Mouse (Mus musculus) heart, embryonic 15.5 days (tissue): ENCODE measurements around the gene Zbtb42. TPM values are rescaled to one million over a fixed set of nuclear protein-coding genes. Genes with fewer than 3 reads are reported as not detected.

Experiments
- ATAC-seq: fragments of 200-750 bp; cut with Nextera tagmentation; replicated peaks from 2 replicates; pipeline ENCODE4 v1.8.0; 2017; ENCODE audit warnings: low read depth, moderate TSS enrichment; ENCODE audit not compliant: insufficient number of reproducible peaks, insufficient read depth, low FRiP score
- H3K27ac ChIP-seq: fragments of 300-500 bp; sonication (generic); 2 replicates; pipeline ENCODE4 v1.5.1; 2015; ENCODE audit warnings: mild to moderate bottlenecking, inconsistent platforms
- H3K27me3 ChIP-seq: fragments of 300-500 bp; sonication (generic); 2 replicates; pipeline ENCODE4 v1.6.1; 2015; ENCODE audit warnings: inconsistent platforms
- H3K36me3 ChIP-seq: fragments of 300-500 bp; sonication (generic); 2 replicates; pipeline ENCODE4 v1.6.1; 2015; ENCODE audit warnings: mild to moderate bottlenecking, inconsistent platforms
- H3K4me1 ChIP-seq: fragments of 300-500 bp; sonication (generic); replicated peaks from 2 replicates; pipeline ENCODE4 v1.6.1; 2015; ENCODE audit warnings: inconsistent platforms
- H3K4me2 ChIP-seq: fragments of 300-500 bp; sonication (generic); 2 replicates; pipeline ENCODE4 v1.6.1; 2015; ENCODE audit warnings: inconsistent platforms, mild to moderate bottlenecking, moderate library complexity
- H3K4me3 ChIP-seq: fragments of 300-500 bp; sonication (generic); 2 replicates; pipeline ENCODE4 v1.5.1; 2015; ENCODE audit warnings: mild to moderate bottlenecking, inconsistent platforms
- H3K9ac ChIP-seq: fragments of 300-500 bp; sonication (generic); 2 replicates; pipeline ENCODE4 v1.6.1; 2015; ENCODE audit warnings: mild to moderate bottlenecking, inconsistent platforms
- H3K9me3 ChIP-seq: fragments of 300-500 bp; sonication (generic); replicated peaks from 2 replicates; pipeline ENCODE4 v1.6.1; 2016; ENCODE audit warnings: inconsistent platforms
- WGBS: fragments of 180-500 bp; shearing (Covaris S2); methylation state at CpG from one replicate; pipeline ENCODE4 v1.1.7; 2015; ENCODE audit warnings: mixed read lengths; 5-methylcytosine and 5-hydroxymethylcytosine counted together
- polyA plus RNA-seq: library from polyadenylated mRNA; unstranded; fragments of >200 nt; fragmentation: Nextera tagmentation; extraction: Ambion mirVana; gene quantifications from 2 replicates; pipeline ENCODE4 v1.2.1, GENCODE M21; 2015

The Zbtb42 gene
- polyA plus RNA-seq, 1 experiment from 2014 or later: 4.8 TPM

DNA sequence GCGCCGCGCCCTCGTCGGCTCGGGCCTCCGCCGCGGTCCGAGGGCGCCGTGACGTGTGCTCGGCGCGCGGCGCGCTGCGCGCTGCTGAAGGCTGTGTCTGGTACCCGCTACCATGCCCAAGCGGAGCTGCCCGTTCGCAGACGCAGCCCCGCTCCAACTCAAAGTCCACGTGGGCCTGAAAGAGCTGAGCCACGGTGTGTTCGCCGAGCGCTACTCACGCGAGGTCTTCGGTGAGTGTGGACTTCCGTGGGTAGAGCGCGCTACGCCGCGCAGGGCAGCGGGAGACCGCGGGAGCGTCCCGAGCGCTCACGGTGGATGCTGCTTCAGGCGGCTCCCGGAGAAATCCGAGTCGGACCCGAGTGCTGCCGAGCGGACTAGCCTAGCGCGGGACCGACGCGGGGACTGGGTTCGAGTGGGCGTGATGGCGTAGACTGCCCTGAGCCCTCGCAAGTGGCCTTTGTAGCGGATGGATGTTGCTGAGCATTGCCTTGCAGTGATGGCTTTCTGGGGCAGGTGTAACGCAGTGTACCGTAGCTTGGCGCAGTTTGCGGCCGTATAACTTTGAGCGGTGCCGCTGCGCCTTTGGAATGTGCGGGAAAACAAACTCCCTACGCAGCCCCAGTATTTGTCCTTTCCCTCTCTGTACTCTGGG, 33.6 kb upstream of the Zbtb42 start:
- under 1% methylated on average over 75 of the region's 75 CpGs for WGBS
- Histone ChIP-seq H3K4me2 (peak overlapping the region; percentile 96), H3K27ac (peak overlapping the region; percentile 82), H3K36me3 (peaks cover 28% of the 10 kb centered on the region; the same call in 1 of the 2 replicates), H3K9ac (peak overlapping the region; percentile 78), H3K27me3 (no peaks in the 10 kb centered on the region), H3K4me1 (peaks cover 23% of the 10 kb centered on the region), H3K9me3 (no peaks in the 10 kb centered on the region), H3K4me3 (peak overlapping the region; percentile 86)
- ATAC-seq: peak; percentile 19

DNA sequence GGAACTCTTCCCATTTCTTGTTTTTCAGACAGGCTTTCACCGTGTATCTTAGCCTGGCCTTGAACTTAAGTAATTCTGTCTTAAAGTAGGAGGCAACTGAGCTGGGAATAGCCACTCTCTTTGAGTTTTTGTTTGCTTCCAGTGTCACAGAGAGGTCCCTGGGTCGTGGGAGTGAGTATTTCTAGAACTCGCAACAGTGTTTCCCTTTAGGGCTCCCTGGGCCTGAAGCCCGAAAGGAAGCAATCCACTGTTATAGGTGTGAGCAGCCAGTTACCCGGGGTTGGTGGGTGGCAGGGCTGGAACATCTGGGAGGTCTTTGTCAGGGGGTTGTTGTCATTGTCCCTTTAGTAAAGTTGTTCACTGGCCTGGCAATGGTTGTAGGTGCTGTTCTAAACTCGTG, 32.5 kb upstream of the Zbtb42 start:
- WGBS: 56% methylated on average over 6 of the region's 6 CpGs
- no peak for ATAC-seq
- H3K4me1 ChIP-seq: peaks cover 23% of the 10 kb centered on the region
- H3K4me3 ChIP-seq: peak overlapping the region; percentile 86
- H3K27ac ChIP-seq: no peak overlapping the region
- H3K36me3 ChIP-seq: peaks cover 27% of the 10 kb centered on the region; the same call in 1 of the 2 replicates
- no peaks in the 10 kb centered on the region for H3K9me3 ChIP-seq
- H3K9ac ChIP-seq: peak overlapping the region; percentile 78; the same call in 1 of the 2 replicates
- peak overlapping the region; percentile 96 for H3K4me2 ChIP-seq
- no peaks in the 10 kb centered on the region for H3K27me3 ChIP-seq

DNA sequence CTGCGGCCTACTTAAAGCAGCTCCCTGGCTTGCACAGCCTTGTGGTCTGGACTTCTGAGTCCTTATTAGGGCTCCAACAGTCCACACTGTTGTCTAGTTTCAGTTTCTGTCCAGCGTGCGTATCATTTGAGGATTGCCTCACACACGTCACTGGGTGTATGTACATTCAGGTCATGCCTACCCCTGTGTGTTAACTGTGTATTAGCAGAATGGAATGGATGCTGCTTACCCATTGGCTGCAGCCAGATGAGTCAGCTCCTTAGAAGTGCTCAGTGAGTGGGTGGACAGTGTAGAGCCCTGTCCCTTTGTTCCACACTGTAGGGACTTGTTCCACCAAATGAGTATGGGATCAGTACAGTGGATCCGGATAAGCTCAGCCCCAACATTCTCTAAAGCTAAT, 30.5 kb upstream of the Zbtb42 start:
- peaks cover 41% of the 10 kb centered on the region; the same call in 1 of the 2 replicates for H3K36me3 ChIP-seq
- no peaks in the 10 kb centered on the region for H3K9me3 ChIP-seq
- H3K27ac ChIP-seq: no peak overlapping the region
- H3K27me3 ChIP-seq: no peaks in the 10 kb centered on the region
- H3K9ac ChIP-seq: no peak overlapping the region
- H3K4me3 ChIP-seq: no peak overlapping the region
- ATAC-seq: no peak
- H3K4me2 ChIP-seq: no peak overlapping the region
- 88% methylated on average over 5 of the region's 5 CpGs for WGBS
- peaks cover 25% of the 10 kb centered on the region for H3K4me1 ChIP-seq

DNA sequence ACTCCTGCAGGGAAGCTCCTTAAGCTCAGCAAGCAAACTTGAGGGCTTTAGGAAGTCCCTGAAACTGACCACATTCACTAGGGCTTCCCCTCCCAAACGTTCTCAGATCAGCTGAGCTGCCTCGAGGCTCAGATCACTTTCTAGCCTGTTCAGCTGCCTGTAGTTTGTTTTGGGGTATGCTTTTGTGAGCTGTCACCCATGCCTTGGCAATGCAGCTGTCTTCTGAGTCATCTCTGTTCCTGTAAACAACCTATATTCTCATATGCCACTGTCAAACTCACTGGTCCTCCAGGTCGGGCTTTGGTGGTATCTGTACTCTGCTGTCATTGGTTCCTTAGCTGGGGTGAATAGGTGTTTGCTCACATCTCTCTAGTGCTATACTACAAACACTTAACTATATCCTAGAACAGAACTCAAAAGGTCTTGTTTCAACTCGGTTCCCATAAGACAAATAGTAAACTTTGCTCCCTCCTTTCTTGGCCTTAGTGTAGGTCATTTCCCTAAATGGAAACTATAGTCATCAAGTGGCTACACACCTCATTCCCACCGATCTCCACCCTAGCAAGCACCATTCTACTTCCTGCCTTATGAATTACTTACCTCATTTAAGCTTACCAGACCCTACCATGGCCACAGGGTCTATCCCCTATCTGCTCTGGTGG, 26.7 kb upstream of the Zbtb42 start:
- Histone ChIP-seq H3K4me1 (peaks cover 25% of the 10 kb centered on the region), H3K27me3 (no peaks in the 10 kb centered on the region), H3K27ac (no peak overlapping the region), H3K4me3 (no peak overlapping the region), H3K9me3 (no peaks in the 10 kb centered on the region), H3K9ac (no peak overlapping the region), H3K36me3 (peaks cover 74% of the 10 kb centered on the region), H3K4me2 (no peak overlapping the region)
- 76% methylated on average over 5 of the region's 5 CpGs for WGBS
- no peak for ATAC-seq

DNA sequence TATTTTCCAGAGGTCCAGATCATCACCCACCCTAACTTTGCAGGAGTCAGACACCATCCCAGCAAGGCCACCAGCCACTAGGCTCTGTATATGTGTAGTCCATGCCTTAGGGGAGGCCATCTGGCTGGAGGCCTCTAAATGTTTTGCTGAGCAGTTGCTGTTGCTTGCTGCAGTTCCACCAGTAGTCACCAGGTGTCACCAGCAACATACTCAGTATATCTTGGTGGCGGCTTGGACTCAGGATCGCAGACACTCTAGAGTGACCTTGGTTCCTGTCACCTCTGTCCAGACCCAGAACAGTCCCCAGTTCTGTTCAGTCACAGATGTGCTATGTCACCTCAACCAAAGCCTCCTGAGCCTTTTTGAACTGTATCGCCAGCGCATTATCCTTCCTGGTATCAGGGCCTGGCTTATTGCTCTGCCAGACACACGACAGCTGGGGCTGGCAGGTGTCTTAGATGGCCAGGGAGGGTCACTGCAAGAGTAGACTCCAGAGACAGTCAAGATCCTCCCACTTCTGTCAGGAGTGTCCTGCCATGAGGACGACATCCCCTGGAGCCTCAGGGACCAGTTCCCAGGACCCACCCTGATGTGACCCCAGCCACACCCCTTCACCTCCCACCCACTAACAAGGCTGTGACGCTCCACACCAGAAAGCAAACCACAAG, 25.3 kb upstream of the Zbtb42 start:
- 25% methylated on average over 7 of the region's 7 CpGs for WGBS
- Histone ChIP-seq H3K27ac (peak overlapping the region; percentile 82), H3K4me1 (peaks cover 28% of the 10 kb centered on the region), H3K9ac (no peak overlapping the region), H3K4me2 (no peak overlapping the region), H3K36me3 (peaks cover 76% of the 10 kb centered on the region), H3K27me3 (no peaks in the 10 kb centered on the region), H3K9me3 (no peaks in the 10 kb centered on the region), H3K4me3 (no peak overlapping the region)
- ATAC-seq: peak; percentile 58

DNA sequence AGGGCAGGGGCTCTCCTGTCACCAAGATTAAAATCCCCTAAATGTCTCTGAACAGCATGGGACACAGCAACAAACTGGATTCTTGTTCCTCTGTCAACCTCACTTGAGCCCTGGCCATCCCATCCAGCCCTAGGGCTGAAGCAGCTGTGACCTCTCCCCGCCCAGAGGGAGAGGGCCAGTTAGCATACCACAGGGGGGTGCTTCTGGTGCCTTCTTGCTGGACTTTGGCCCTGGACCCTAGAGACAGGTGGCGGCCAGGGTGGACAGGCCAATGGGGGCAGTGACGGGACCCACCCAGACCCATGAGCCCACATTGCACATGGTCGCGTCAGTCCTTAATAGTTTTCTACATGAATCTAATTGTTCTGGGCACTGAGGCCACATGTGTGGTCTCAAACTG, 24.6 kb upstream of the Zbtb42 start:
- Histone ChIP-seq H3K27ac (peak overlapping the region; percentile 82), H3K9me3 (no peaks in the 10 kb centered on the region), H3K27me3 (no peaks in the 10 kb centered on the region), H3K9ac (no peak overlapping the region), H3K36me3 (peaks cover 76% of the 10 kb centered on the region), H3K4me3 (no peak overlapping the region), H3K4me1 (peaks cover 36% of the 10 kb centered on the region), H3K4me2 (no peak overlapping the region)
- ATAC-seq: no peak
- 87% methylated on average over 5 of the region's 5 CpGs for WGBS

DNA sequence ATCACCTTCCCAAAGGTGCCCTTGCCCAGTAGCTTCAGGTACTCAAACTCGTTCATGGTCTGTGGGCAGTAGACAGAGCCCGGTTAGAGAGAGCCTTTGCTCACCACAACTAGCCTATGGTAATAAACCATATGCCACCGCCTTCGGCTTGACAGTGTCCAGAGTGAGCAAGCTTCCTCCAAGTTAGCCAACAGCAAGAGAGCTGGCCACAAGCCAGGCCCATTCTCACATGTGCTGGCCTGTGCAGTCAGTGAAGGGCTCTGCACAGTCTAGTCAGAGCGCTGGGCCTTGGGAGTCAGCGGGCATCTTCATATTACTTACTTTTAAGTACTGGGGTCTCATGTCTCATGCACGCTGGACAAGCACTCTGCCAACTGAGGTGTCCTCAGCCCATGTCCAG, 20.0 kb upstream of the Zbtb42 start:
- Histone ChIP-seq H3K4me1 (peaks cover 76% of the 10 kb centered on the region), H3K9ac (no peak overlapping the region; the same call in 1 of the 2 replicates), H3K4me3 (no peak overlapping the region), H3K4me2 (no peak overlapping the region), H3K27me3 (no peaks in the 10 kb centered on the region), H3K9me3 (no peaks in the 10 kb centered on the region), H3K36me3 (peaks cover 75% of the 10 kb centered on the region), H3K27ac (peak overlapping the region; percentile 28; the same call in 1 of the 2 replicates)
- no peak for ATAC-seq
- WGBS: 75% methylated on average over 7 of the region's 7 CpGs

DNA sequence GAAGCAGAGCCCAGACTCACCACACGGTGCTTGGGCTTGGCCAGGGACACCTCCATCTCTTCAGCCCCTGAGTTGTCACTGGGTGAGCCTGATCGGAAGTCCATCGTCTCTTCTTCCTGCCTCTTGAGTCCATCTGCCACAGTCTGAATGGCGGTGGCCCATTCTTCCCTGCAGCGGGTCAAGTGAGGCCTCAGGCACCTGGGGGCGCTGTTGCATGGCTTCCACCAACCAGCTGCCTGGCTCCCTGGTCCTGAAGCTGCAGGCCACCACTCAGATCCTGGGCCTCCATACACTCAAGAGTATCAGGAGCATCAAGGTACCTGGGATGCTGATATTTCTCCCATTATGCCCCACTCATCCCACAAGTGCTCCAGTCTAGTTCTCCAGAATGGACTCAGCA, 19.5 kb upstream of the Zbtb42 start:
- Histone ChIP-seq H3K4me1 (peaks cover 76% of the 10 kb centered on the region), H3K9me3 (no peaks in the 10 kb centered on the region), H3K4me3 (no peak overlapping the region), H3K27ac (peak overlapping the region; percentile 28; the same call in 1 of the 2 replicates), H3K27me3 (no peaks in the 10 kb centered on the region), H3K9ac (no peak overlapping the region; the same call in 1 of the 2 replicates), H3K4me2 (no peak overlapping the region), H3K36me3 (peaks cover 70% of the 10 kb centered on the region)
- ATAC-seq: no peak
- 85% methylated on average over 6 of the region's 6 CpGs for WGBS

DNA sequence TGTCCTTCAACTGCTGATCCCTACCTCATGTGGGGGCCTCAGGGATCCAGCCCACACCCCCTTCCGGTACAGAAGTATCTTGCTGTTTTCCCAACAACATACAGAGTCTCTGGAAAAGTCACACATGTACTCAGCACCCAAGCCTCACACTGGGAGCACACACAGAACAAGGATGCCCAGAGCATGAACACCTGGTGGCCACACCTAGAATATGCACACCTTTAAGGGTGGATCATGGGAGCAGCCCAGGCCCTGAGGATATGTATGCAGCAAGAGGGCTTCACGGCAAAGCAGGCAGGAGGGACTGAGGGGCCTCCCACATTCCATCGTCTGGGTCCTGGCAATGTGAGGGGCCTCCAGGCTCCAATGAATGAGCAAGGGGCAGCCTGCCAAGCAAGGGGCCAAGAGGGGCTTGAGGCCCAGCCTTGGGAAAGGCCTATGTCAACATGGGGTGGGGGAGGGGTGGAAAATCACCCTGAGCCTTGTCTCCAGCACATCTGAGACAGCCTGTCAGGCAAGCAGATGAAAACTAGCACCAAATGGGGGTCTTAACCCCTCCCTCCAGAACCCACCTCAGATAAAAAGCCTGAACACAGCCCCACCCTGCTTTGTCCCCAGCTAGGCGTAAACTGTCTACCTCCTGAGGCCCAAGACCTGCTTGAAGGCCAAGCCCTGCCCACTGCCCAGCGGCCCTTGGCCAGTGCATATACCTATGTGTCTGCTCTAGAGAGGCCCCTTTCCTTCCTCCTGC, 17.9 kb upstream of the Zbtb42 start:
- Histone ChIP-seq H3K4me1 (peaks cover 78% of the 10 kb centered on the region), H3K9me3 (no peaks in the 10 kb centered on the region), H3K27ac (peak overlapping the region; percentile 95), H3K27me3 (no peaks in the 10 kb centered on the region), H3K9ac (peak overlapping the region; percentile 38), H3K4me2 (peak overlapping the region; percentile 52), H3K4me3 (peak overlapping the region; percentile 9; the same call in 1 of the 2 replicates), H3K36me3 (peaks cover 54% of the 10 kb centered on the region)
- peak; percentile 86 for ATAC-seq
- 26% methylated on average over 5 of the region's 5 CpGs for WGBS

DNA sequence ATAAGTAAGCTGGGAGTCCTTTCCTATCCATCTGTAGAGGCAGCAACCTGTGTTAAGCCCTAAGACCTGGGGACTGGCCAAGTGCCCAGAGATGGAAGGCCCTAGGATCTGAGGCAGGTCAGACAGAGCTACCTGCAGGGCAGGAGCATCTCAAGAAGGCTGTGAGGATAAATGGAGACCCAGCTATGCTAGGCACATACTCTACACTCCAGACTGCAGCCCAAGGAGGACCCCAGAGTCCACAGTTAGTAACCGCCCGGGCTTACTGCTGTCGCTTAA, 17.4 kb upstream of the Zbtb42 start:
- H3K27me3 ChIP-seq: no peaks in the 10 kb centered on the region
- H3K9me3 ChIP-seq: no peaks in the 10 kb centered on the region
- 38% methylated on average over 3 of the region's 3 CpGs for WGBS
- H3K27ac ChIP-seq: peak overlapping the region; percentile 95
- ATAC-seq: no peak
- peak overlapping the region; percentile 38 for H3K9ac ChIP-seq
- peaks cover 83% of the 10 kb centered on the region for H3K4me1 ChIP-seq
- H3K4me3 ChIP-seq: peak overlapping the region; percentile 4; the same call in 1 of the 2 replicates
- peaks cover 49% of the 10 kb centered on the region for H3K36me3 ChIP-seq
- H3K4me2 ChIP-seq: peak overlapping the region; percentile 52

DNA sequence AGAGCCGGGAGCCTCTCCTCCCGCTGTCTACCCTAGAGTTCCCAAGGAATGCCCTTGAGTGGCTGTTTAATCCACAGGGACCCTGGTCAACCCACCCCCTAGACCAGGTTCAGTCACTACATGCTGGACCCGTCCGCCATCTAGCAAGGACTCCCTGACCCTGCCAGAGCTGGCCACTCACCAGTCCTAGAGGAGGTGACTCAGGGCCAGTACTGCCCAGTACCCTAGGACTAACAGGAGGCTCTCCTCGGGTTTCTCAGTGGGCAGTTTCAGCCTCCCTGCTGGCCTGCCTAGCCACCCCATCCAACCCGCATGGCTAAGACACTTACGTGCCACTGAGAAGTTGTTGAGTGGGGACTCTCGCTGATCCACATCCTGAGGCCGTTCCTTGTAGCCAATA, 16.8 kb upstream of the Zbtb42 start:
- Histone ChIP-seq H3K4me1 (peaks cover 89% of the 10 kb centered on the region), H3K4me2 (peak overlapping the region; percentile 52)

More for the DNA sequence above, 16.8 kb upstream of the Zbtb42 start:
- H3K36me3 ChIP-seq: peaks cover 43% of the 10 kb centered on the region
- peak overlapping the region; percentile 38 for H3K9ac ChIP-seq
- H3K4me3 ChIP-seq: no peak overlapping the region
- no peak for ATAC-seq
- H3K27ac ChIP-seq: peak overlapping the region; percentile 95
- WGBS: 57% methylated on average over 9 of the region's 9 CpGs
- no peaks in the 10 kb centered on the region for H3K27me3 ChIP-seq
- H3K9me3 ChIP-seq: no peaks in the 10 kb centered on the region
